Mouse (Mus musculus) hindbrain, embryonic 10.5 days (tissue): ENCODE data around the gene Klrb1a. TPM values are rescaled to one million over a fixed set of nuclear protein-coding genes. Genes with fewer than 3 reads are reported as not detected.
"Not testable (repeated sequence)": the region's sequence is repeated elsewhere in the genome, so short reads cannot be mapped to it uniquely, and the experiment has no call there.

Source experiments
- DNase-seq: peaks from one replicate; pipeline ENCODE4 v3.0.0-alpha.2; 2017; ENCODE audit warnings: low spot score
- H3K27ac ChIP-seq: fragments of 300-500 bp; sonication (generic); 2 replicates; pipeline ENCODE4 v1.5.1; 2016; ENCODE audit warnings: mild to moderate bottlenecking, moderate library complexity
- H3K27me3 ChIP-seq: fragments of 300-500 bp; sonication (generic); 2 replicates; pipeline ENCODE4 v1.6.1; 2016; ENCODE audit warnings: mild to moderate bottlenecking; ENCODE audit not compliant: poor library complexity, insufficient read depth, severe bottlenecking
- H3K36me3 ChIP-seq: fragments of 300-500 bp; sonication (generic); 2 replicates; pipeline ENCODE4 v1.6.1; 2016; ENCODE audit warnings: mild to moderate bottlenecking, moderate library complexity
- H3K4me1 ChIP-seq: fragments of 300-500 bp; sonication (generic); replicated peaks from 2 replicates; pipeline ENCODE4 v1.6.1; 2016; ENCODE audit warnings: mild to moderate bottlenecking
- H3K4me3 ChIP-seq: fragments of 300-500 bp; sonication (generic); 2 replicates; pipeline ENCODE4 v1.5.1; 2016; ENCODE audit warnings: mild to moderate bottlenecking, moderate library complexity
- H3K9me3 ChIP-seq: fragments of 300-500 bp; sonication (generic); 2 replicates; pipeline ENCODE4 v1.6.1; 2016; ENCODE audit warnings: mild to moderate bottlenecking, moderate library complexity
- WGBS: fragments of 180-500 bp; shearing (Covaris S2); methylation state at CpG from one replicate; pipeline ENCODE4 v1.1.7; 2016; 5-methylcytosine and 5-hydroxymethylcytosine counted together
- polyA plus RNA-seq: library from polyadenylated mRNA; unstranded; fragments of >200 nt; fragmentation: Nextera tagmentation; extraction: Ambion mirVana; gene quantifications from 2 replicates; pipeline ENCODE4 v1.2.1, GENCODE M21; 2016

Klrb1a gene
- polyA plus RNA-seq, 1 experiment from 2014 or later: not detected

DNA sequence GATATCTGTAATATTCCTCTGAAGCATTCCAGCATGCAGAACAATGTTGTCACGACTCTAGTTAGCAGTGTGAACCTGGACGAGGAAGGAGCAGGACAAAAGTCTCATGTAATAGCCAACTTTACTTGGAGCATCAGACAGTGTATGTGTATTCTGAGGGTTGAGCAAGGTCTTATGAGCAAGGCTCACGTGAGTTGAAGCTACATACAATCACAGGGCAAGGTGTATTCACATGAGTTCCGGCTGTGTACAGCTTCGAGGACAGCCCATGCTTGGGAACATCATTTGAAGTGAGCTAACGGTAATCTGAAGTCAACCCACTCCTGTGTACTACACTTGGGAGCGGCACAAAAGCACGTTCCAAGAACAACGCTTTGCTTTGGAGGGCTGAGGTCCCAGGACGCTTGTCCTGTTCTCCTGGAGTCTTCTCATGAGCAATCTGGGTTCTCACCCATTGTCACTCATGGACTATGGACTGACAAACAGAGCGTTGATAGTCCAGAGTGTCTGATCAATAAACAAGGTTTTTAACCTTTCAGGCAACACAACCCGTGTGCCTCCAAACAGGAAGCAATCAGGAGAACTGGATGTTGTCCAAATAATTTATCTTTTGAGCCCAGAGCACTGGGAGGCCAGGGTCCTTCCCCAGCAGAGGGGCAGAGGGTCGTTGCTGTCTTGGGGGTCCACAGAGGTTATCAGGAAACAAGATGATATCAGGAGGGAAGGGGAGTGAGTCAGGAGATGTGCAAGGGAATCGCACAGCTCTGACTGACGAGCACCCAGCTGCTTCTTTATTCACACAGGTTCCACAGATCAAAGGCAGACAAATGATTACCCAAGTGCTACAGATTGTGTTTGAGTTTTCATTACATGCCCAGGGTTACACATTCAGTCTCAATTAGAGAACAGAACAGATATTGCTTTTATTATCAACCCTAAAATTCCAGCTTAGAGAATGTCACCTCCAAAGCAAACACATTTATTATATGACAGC, 7.9 kb upstream of the Klrb1a start:
- H3K27me3 ChIP-seq, H3K36me3 ChIP-seq, H3K4me3 ChIP-seq, H3K27ac ChIP-seq, H3K4me1 ChIP-seq, DNase-seq, H3K9me3 ChIP-seq: not testable (repeated sequence)
- WGBS: 84% methylated on average over 15 of the region's 15 CpGs

GRCm38 (mm10) chr6:128629771-128630739, 6.7 kb upstream of the Klrb1a start:
- H3K27me3 ChIP-seq, H3K4me1 ChIP-seq, H3K4me3 ChIP-seq, H3K9me3 ChIP-seq, H3K36me3 ChIP-seq, H3K27ac ChIP-seq: not testable (repeated sequence)
- 51% methylated on average over 13 of the region's 13 CpGs for WGBS
- DNase-seq: peak; percentile 58

GRCm38 (mm10) chr6:128625246-128625645, 1.9 kb upstream of the Klrb1a start:
- H3K36me3 ChIP-seq, H3K27me3 ChIP-seq, H3K4me3 ChIP-seq, DNase-seq, H3K4me1 ChIP-seq, H3K9me3 ChIP-seq, H3K27ac ChIP-seq: not testable (repeated sequence)
- 93% methylated on average over 6 of the region's 6 CpGs for WGBS

DNA sequence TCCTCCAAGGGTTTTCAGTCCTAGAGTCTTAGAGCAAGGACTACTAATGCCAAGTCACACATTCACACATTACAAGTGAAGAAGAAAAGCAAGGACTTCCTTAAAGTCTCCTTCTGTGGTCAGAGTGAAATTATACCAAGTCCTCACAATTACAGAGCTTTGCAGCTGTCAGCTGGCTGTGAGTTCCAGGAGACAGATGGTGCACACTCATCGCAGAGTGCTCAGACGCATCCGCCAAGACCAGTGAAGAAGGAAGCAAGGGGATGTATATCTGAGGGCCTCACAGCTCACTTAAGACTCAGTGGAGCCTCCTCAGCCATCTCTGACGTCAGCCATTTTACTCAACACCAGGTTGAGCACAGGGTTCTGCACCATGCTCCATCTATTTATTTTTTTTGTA, 1.1 kb upstream of the Klrb1a start:
- Histone ChIP-seq H3K9me3 (no peaks in the 10 kb centered on the region), H3K27me3 (no peaks in the 10 kb centered on the region), H3K4me3 (no peak overlapping the region), H3K27ac (no peak overlapping the region), H3K36me3 (no peaks in the 10 kb centered on the region), H3K4me1 (no peaks in the 10 kb centered on the region)
- WGBS: 91% methylated on average over 4 of the region's 4 CpGs
- DNase-seq: no peak

DNA sequence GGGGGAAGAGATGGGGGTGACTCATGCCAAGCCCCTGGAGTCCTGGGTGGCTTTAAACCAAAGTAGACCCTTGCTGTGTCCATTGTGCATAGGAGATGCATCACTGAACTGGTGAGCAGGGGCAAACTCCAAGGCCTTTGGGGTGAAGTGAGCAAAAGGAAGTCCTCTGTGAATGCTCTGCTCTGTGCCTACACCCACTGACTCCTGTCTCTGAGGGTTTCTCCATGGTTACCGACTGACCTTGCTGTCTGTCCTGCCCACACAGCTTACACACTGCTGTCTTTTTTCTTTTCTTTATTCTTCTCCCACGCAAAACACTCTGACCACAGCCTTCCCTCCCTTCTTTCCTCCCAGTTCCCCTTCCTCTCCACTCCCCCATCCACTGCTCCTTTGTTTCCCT, 600 bp downstream of the Klrb1a start:
- Histone ChIP-seq H3K27me3 (no peaks in the 10 kb centered on the region), H3K4me3 (no peak overlapping the region), H3K27ac (no peak overlapping the region), H3K9me3 (no peaks in the 10 kb centered on the region), H3K4me1 (no peaks in the 10 kb centered on the region), H3K36me3 (no peaks in the 10 kb centered on the region)
- DNase-seq: no peak
- 50% methylated on average over 2 of the region's 2 CpGs for WGBS

DNA sequence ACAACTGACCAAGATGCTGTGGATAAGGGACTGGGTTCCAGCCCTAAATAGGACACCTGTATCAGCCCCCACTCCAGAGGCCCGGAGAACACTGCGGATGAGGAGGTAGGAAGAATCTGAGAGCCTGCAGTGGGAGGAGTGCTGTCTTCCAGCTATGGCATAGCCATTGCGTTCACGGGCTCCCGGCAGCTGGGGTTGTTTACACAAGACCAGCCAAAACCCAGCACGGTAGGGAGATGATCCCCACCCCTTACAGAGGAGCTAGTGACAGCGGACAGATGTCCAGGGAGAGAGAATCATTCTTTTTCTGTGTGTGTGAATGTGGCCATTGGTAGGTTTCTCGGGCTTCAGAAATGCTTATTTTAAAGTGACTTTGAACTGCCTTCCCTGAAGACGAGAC, 17.0 kb downstream of the Klrb1a start:
- H3K36me3 ChIP-seq: no peaks in the 10 kb centered on the region
- 70% methylated on average over 9 of the region's 9 CpGs for WGBS
- H3K27me3 ChIP-seq: no peaks in the 10 kb centered on the region
- H3K27ac ChIP-seq: no peak overlapping the region
- no peaks in the 10 kb centered on the region for H3K9me3 ChIP-seq
- DNase-seq: no peak
- no peak overlapping the region for H3K4me3 ChIP-seq
- H3K4me1 ChIP-seq: peaks cover 7% of the 10 kb centered on the region

GRCm38 (mm10) chr6:128604512-128604911, 18.8 kb downstream of the Klrb1a start:
- Histone ChIP-seq H3K27ac (no peak overlapping the region), H3K4me1 (peaks cover 7% of the 10 kb centered on the region), H3K27me3 (no peaks in the 10 kb centered on the region), H3K4me3 (no peak overlapping the region), H3K36me3 (no peaks in the 10 kb centered on the region), H3K9me3 (no peaks in the 10 kb centered on the region)
- WGBS: 40% methylated on average over 5 of the region's 5 CpGs
- no peak for DNase-seq

GRCm38 (mm10) chr6:128602463-128603201, 20.7 kb downstream of the Klrb1a start:
- H3K9me3 ChIP-seq: no peaks in the 10 kb centered on the region
- no peak overlapping the region for H3K27ac ChIP-seq
- no peaks in the 10 kb centered on the region for H3K27me3 ChIP-seq
- 61% methylated on average over 10 of the region's 10 CpGs for WGBS
- H3K36me3 ChIP-seq: no peaks in the 10 kb centered on the region
- no peak overlapping the region for H3K4me3 ChIP-seq
- no peak for DNase-seq
- peaks cover 7% of the 10 kb centered on the region for H3K4me1 ChIP-seq

DNA sequence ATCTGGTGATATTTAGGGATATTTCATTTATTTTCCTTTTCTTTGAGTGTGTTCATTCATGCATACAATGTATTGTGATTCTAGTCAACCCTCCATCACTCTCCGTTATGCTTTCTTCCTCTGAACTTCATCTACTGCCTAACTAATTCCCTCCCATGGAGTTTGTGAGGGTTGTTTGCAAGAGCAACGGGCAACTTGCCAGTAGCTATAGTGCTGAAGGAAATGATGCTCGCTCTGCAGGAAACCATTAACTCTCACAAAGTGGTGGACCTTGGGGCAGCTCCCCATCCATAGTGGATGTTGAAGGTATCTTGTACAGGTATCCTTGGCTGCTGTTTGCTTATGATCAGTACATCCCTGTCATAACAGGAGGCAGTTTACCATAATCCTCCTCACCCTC, 21.3 kb downstream of the Klrb1a start:
- H3K27me3 ChIP-seq: no peaks in the 10 kb centered on the region
- no peaks in the 10 kb centered on the region for H3K36me3 ChIP-seq
- 55% methylated on average over 3 of the region's 3 CpGs for WGBS
- no peak overlapping the region for H3K4me3 ChIP-seq
- no peak overlapping the region for H3K27ac ChIP-seq
- no peak for DNase-seq
- H3K9me3 ChIP-seq: no peaks in the 10 kb centered on the region
- H3K4me1 ChIP-seq: peaks cover 7% of the 10 kb centered on the region

DNA sequence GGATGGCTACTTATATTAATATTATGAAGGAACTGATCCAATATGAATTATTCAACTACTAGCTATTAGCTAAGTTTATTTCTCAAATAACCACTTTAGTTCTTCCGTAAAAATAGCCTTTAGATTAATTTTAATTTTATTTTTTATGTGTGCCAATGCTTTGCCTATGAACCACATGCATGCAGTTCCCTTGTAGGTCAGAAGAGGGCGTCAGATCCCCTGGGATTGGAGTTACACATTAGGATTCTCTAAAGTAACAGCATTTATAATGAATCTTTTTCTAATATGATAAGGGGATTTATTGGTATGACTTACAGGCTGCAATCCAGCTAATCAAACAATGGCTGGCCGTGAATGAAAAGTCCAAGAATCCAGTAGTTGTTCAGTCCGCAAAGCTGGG, 23.8 kb downstream of the Klrb1a start:
- Histone ChIP-seq H3K4me3 (no peak overlapping the region), H3K9me3 (no peaks in the 10 kb centered on the region), H3K27me3 (no peaks in the 10 kb centered on the region), H3K4me1 (peaks cover 7% of the 10 kb centered on the region), H3K27ac (no peak overlapping the region), H3K36me3 (no peaks in the 10 kb centered on the region)
- DNase-seq: no peak
- WGBS: 66% methylated on average over 4 of the region's 4 CpGs

GRCm38 (mm10) chr6:128598256-128599047, 24.9 kb downstream of the Klrb1a start:
- no peak overlapping the region for H3K27ac ChIP-seq
- no peak for DNase-seq
- WGBS: 81% methylated on average over 2 of the region's 2 CpGs
- H3K9me3 ChIP-seq: no peaks in the 10 kb centered on the region
- peaks cover 7% of the 10 kb centered on the region for H3K4me1 ChIP-seq
- H3K36me3 ChIP-seq: no peaks in the 10 kb centered on the region
- no peak overlapping the region for H3K4me3 ChIP-seq
- no peaks in the 10 kb centered on the region for H3K27me3 ChIP-seq

DNA sequence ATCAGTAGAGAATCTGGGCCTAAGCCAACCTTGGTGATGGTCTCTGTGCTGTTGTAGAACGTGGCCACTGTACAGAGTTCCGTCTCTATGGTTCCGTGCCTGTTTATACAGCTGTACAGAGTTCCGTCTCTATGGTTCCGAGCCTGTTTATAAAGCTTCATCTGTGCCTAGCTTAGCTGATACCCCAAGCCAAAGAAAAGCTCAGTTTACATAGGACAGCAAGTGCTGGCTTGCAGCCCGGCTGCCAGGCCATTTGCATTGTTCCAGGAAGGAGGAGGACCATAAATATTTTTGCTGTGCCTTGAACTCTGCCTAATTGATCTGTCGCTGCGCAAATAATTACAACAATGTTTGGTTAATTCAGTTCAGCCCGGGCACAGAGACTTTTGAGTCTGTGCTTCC, 26.2 kb downstream of the Klrb1a start:
- no peak overlapping the region for H3K4me3 ChIP-seq
- 61% methylated on average over 9 of the region's 9 CpGs for WGBS
- H3K27ac ChIP-seq: no peak overlapping the region

More for the DNA sequence above, 26.2 kb downstream of the Klrb1a start:
- no peaks in the 10 kb centered on the region for H3K27me3 ChIP-seq
- H3K9me3 ChIP-seq: no peaks in the 10 kb centered on the region
- DNase-seq: peak; percentile 23
- no peaks in the 10 kb centered on the region; the same call in 1 of the 2 replicates for H3K4me1 ChIP-seq
- no peaks in the 10 kb centered on the region for H3K36me3 ChIP-seq
